Mouse (Mus musculus) stomach, embryonic 16.5 days (tissue): ENCODE results near the gene Polr3e. TPM values are rescaled to one million over a fixed set of nuclear protein-coding genes. Genes with fewer than 3 reads are reported as not detected.
A peak's percentile ranks its signal among the peaks of the same experiment; 100 is the strongest.

Experiments
- ATAC-seq: fragments of 200-750 bp; cut with Nextera tagmentation; 2 replicates; pipeline ENCODE4 v1.8.0; 2017; ENCODE audit warnings: moderate number of reproducible peaks, moderate TSS enrichment; ENCODE audit not compliant: insufficient read depth, low FRiP score
- H3K27ac ChIP-seq: fragments of 300-500 bp; sonication (generic); 2 replicates; pipeline ENCODE4 v1.5.1; 2014; ENCODE audit warnings: low read length
- H3K27me3 ChIP-seq: fragments of 300-500 bp; sonication (generic); 2 replicates; pipeline ENCODE4 v1.6.1; 2014; ENCODE audit warnings: low read length, control low read depth, mixed read lengths; ENCODE audit not compliant: control insufficient read depth, insufficient read depth
- H3K36me3 ChIP-seq: fragments of 300-500 bp; sonication (generic); 2 replicates; pipeline ENCODE4 v1.6.1; 2014; ENCODE audit warnings: low read length; ENCODE audit not compliant: control insufficient read depth, insufficient read depth
- H3K4me1 ChIP-seq: fragments of 300-500 bp; sonication (generic); 2 replicates; pipeline ENCODE4 v1.6.1; 2014; ENCODE audit warnings: low read length, control low read depth, mixed read lengths; ENCODE audit not compliant: control insufficient read depth, insufficient read depth
- H3K4me2 ChIP-seq: fragments of 300-500 bp; sonication (generic); 2 replicates; pipeline ENCODE4 v1.6.1; 2014; ENCODE audit warnings: low read depth, low read length, mixed read lengths
- H3K4me3 ChIP-seq: fragments of 300-500 bp; sonication (generic); replicated peaks from 2 replicates; pipeline ENCODE4 v1.5.1; 2014; ENCODE audit warnings: mild to moderate bottlenecking, low read length
- H3K9ac ChIP-seq: fragments of 300-500 bp; sonication (generic); 2 replicates; pipeline ENCODE4 v1.6.1; 2014; ENCODE audit warnings: low read length
- H3K9me3 ChIP-seq: fragments of 300-500 bp; sonication (generic); replicated peaks from 2 replicates; pipeline ENCODE4 v1.6.1; 2016; ENCODE audit warnings: low read length, control low read depth; ENCODE audit not compliant: control insufficient read depth
- WGBS: fragments of 180-500 bp; shearing (Covaris S2); extraction: QIAGEN DNeasy Blood & Tissue Kit; methylation state at CpG from one replicate; pipeline ENCODE4 v1.1.7; 2014; 5-methylcytosine and 5-hydroxymethylcytosine counted together
- polyA plus RNA-seq: library from polyadenylated mRNA; unstranded; fragments of >200 nt; fragmentation: Nextera tagmentation; extraction: Ambion mirVana; gene quantifications from 2 replicates; pipeline ENCODE4 v1.2.1, GENCODE M21; 2015

The Polr3e gene
- 33.8 and 34.0 TPM in 2 replicates for polyA plus RNA-seq

DNA sequence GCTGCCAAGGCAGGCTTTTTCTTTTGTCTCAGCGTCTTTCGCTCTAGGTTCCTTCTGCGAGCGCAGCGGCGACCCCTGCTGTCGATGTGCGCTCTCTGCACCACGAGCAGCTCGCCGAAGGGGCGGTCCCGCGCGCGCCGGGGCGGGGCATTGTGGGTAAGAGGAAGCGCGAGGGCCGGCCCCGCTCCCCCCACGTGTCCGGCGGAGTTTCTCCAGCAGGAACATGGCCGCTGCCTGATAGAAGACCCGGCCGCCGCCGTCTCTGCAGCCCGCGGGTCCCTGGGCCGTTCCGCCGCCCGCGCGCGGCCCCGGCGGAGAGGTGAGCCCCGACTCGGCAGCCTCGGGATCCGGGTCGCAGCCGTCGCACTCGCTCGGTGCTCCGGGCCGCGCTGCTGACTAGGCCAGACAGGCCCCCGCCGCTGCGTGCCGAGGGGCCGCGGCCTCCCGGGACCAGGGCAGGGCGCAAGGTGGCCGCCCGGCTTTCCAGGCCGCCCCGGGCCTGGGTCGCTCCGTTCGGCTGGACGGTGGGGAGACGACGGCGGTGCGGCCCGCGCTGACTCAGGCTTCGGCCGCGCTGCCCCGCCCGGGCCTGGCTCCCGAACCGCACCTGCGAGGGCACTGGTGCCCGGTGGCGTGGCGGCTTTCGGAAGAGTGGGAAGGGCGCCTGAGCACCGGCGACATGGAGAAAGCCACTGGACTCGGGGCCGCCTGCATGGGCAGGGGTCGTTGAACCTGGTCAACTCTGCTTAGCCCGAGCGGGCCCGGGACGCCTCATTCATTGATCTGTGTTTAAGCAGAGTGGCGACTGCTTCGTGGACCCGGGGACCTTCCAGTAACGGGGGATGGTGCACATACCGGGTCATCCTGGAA lies at the start of gene Polr3e:
Gene Polr3e (plus strand): TSS at position 153 of the 870 bp plus-strand sequence.
- Histone ChIP-seq H3K27ac (peak within 1 kb of the TSS; percentile 90), H3K9me3 (no peaks in the 10 kb centered on the region), H3K4me3 (peak within 1 kb of the TSS; percentile 92), H3K9ac (peak within 1 kb of the TSS; percentile 98), H3K36me3 (no peaks in the 10 kb centered on the region), H3K4me2 (peak within 1 kb of the TSS; percentile 73), H3K27me3 (no peaks in the 10 kb centered on the region), H3K4me1 (peaks cover 7% of the 10 kb centered on the region)
- WGBS: under 1% methylated on average over 102 of the region's 102 CpGs
- peak; percentile 95 for ATAC-seq

DNA sequence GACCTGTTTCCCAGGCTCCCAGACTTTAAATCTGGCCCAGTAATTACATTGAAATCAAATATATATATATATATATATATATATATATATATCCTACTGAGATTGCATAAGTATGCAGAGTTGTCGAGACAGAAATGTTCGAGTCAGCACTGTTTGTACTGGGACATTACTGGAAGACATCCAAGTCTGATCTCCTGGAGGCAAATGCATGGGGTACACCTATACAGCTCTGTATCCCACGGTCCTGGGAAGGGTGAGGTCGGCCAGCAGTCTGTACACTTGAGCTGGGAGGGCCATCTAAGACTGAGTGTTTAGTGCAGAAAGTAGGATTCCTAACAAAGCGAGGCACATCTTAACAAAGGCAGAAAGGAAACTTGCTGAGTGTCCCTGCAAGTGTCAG lies 47.7 kb upstream of the Polr3e start:
- peak; percentile 61 for ATAC-seq
- WGBS: 17% methylated on average over 5 of the region's 5 CpGs
- Histone ChIP-seq H3K9me3 (no peaks in the 10 kb centered on the region), H3K27ac (peak overlapping the region; percentile 87), H3K4me2 (peak overlapping the region; percentile 31), H3K27me3 (no peaks in the 10 kb centered on the region), H3K9ac (peak overlapping the region; percentile 57; the same call in 1 of the 2 replicates), H3K4me1 (peaks cover 67% of the 10 kb centered on the region), H3K4me3 (no peak overlapping the region; the same call in 1 of the 2 replicates), H3K36me3 (peaks cover 3% of the 10 kb centered on the region; the same call in 1 of the 2 replicates)

DNA sequence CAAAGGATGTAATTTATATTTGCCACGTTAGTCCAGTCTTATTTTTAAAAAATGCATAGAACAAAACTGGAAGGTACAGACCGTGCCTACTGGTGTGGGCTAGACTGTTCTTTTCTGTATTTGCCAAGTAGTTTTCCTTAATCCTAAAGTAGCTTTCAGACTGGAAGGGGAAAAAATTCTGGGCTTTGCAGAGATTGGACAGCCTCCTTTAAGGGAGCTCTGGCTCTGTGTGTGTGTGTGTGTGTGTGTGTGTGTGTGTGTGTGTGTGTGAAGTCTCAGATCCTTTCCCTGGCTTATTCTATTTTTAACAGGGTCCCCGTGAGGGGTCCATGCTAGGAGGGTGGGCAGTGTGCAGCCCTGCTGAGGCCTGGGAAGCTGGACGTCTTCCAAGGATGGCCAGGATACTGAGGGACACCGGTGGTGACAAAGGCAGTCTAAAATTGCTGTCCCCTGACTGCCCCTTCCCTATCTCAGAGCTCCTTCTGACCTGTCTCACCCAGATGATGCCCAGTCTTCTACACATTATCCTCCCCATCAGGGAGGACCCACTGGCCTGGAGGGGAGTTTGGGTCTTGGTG lies 47.0 kb upstream of the Polr3e start:
- Histone ChIP-seq H3K4me1 (peaks cover 65% of the 10 kb centered on the region), H3K4me2 (peak overlapping the region; percentile 31; the same call in 1 of the 2 replicates), H3K9ac (peak overlapping the region; percentile 57; the same call in 1 of the 2 replicates), H3K27ac (peak overlapping the region; percentile 87), H3K36me3 (peaks cover 3% of the 10 kb centered on the region; the same call in 1 of the 2 replicates), H3K27me3 (no peaks in the 10 kb centered on the region), H3K4me3 (no peak overlapping the region), H3K9me3 (no peaks in the 10 kb centered on the region)
- WGBS: 60% methylated on average over 5 of the region's 5 CpGs
- no peak for ATAC-seq

DNA sequence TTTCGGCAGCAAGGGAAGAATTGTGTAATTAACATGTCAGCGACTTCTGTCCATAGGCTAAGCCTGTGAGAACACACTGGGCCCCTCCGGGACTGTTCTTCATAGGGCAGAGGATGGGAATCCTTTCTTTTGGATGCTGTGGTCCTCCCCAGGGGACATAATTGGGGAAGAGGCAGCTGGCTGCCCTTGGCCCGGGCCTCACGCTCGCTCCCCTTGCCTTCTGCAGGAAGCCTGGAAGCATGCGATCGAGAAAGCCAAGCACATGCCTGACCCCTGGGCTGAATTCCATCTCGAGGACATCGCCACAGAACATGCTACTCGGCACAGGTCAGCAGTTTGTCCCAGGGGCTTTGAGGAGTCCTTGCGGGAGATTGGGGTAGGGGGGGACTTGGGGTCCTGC lies 44.5 kb upstream of the Polr3e start:
- no peak for ATAC-seq
- H3K27ac ChIP-seq: peak overlapping the region; percentile 14; the same call in 1 of the 2 replicates

DNA sequence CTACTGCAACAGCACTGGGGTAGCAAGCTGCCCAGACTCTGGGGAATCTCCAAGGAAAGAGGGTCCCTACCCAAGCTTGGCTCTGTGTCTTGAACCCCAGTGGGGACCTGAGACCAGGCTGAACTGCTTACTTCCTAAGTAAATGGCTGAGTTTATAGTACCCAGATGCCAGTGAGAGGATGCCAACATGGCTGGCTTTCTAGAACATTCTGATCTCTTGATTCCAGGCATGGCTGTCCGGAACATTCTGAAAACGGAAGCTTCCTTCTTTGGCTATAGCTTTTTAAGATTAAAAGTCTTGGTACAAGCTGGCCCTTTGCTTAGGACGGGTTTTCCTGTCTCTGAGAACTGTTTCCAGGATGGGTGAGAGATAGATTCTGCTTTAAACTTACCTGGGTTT lies 43.5 kb upstream of the Polr3e start:
- H3K27me3 ChIP-seq: no peaks in the 10 kb centered on the region
- peaks cover 3% of the 10 kb centered on the region; the same call in 1 of the 2 replicates for H3K36me3 ChIP-seq
- peaks cover 38% of the 10 kb centered on the region for H3K4me1 ChIP-seq
- H3K9ac ChIP-seq: no peak overlapping the region
- 95% methylated on average over 3 of the region's 3 CpGs for WGBS
- no peaks in the 10 kb centered on the region for H3K9me3 ChIP-seq
- ATAC-seq: no peak
- peak overlapping the region; percentile 91 for H3K27ac ChIP-seq
- H3K4me3 ChIP-seq: no peak overlapping the region
- H3K4me2 ChIP-seq: no peak overlapping the region

More for the DNA sequence above, 44.5 kb upstream of the Polr3e start:
- WGBS: 75% methylated on average over 12 of the region's 12 CpGs
- no peaks in the 10 kb centered on the region for H3K27me3 ChIP-seq
- H3K9ac ChIP-seq: no peak overlapping the region
- H3K9me3 ChIP-seq: no peaks in the 10 kb centered on the region
- H3K4me2 ChIP-seq: no peak overlapping the region
- peaks cover 43% of the 10 kb centered on the region for H3K4me1 ChIP-seq
- no peak overlapping the region for H3K4me3 ChIP-seq
- peaks cover 3% of the 10 kb centered on the region; the same call in 1 of the 2 replicates for H3K36me3 ChIP-seq

DNA sequence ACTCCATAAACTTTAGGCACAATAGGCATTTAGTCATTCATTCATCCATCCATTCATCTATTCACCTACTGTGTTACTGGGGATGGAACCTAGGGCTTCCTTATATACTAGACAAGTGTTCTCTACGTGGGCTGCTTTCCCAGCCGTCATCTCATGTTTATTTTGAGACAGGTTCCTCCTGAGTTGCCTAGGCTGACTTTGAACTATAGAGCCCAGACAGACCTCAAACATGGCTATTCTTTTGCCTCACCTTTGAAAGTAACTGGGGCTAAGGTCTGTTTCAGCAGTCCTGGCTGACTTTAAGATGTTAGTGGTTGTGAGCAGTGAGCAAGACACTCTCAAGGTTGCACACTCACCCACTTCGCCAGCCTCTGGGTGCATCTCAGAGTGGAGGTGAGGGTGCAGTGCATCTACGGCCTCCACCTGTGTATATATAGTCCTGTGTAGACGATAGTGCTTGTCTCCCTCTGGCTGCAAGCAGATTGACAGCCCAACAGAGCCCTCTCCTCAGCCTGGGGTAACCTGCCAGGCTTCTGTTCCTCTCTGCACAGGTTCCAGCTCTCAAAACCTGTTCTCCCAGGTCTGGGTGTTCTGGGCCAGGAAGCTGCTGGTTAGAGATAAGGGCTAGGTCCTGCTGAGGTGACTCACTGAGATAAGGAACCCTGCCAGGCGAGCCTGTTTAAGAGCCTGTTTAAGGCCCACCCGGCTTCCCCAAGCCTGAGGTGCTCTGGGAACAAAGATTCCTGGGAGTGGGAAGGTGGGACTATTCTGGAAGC lies 42.6 kb upstream of the Polr3e start:
- peaks cover 4% of the 10 kb centered on the region for H3K36me3 ChIP-seq
- H3K9me3 ChIP-seq: no peaks in the 10 kb centered on the region
- ATAC-seq: peak; percentile 93
- 43% methylated on average over 7 of the region's 7 CpGs for WGBS
- peaks cover 29% of the 10 kb centered on the region for H3K4me1 ChIP-seq
- no peak overlapping the region for H3K4me3 ChIP-seq
- H3K9ac ChIP-seq: peak overlapping the region; percentile 3; the same call in 1 of the 2 replicates
- H3K27me3 ChIP-seq: no peaks in the 10 kb centered on the region
- peak overlapping the region; percentile 3; the same call in 1 of the 2 replicates for H3K4me2 ChIP-seq
- peak overlapping the region; percentile 91 for H3K27ac ChIP-seq

DNA sequence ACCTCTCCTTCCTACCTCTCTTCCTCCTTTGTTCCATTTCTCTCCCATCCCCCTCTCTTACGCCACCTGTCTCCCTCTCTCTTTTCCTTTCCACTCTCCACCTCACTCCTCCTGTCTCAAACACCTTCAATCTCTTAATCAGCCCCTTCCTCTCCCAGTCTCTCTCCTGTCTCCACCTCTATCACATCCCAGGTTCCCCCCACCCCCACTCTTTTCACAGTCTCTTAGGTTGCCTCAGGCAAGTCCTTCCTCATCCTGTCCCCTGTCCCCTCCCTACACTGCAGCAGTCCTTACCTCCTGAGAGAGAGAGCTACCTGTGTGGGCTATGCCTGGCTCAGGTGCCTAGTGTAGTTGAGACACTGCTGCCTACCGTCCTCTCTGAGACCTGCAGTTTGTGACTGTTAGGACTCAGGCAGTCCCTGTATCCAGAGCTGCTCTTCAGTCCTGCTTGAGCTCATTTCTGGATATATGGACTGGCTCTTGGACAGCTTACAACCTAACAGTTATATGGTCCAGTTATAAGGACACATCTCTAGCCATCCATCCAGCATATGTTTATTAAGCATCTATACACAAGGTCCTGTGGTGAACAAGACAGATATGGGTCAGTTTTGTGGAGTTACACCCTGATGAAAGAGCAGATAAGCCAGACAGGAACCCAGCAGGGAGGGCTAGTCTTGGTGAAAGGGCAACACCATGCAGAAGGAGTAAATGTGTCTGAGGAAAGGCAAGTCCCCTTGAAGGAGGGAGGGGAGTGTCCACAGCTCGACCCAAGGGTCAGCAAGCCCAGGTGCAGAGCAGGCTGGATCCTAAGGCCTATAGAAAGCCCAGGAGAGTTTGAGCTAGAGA lies 41.8 kb upstream of the Polr3e start:
- Histone ChIP-seq H3K27me3 (no peaks in the 10 kb centered on the region), H3K4me1 (peaks cover 21% of the 10 kb centered on the region), H3K9me3 (no peaks in the 10 kb centered on the region), H3K9ac (no peak overlapping the region; the same call in 1 of the 2 replicates), H3K27ac (peak overlapping the region; percentile 91), H3K4me3 (no peak overlapping the region), H3K36me3 (peaks cover 11% of the 10 kb centered on the region), H3K4me2 (no peak overlapping the region)
- peak; percentile 67 for ATAC-seq
- 53% methylated on average over 3 of the region's 3 CpGs for WGBS

DNA sequence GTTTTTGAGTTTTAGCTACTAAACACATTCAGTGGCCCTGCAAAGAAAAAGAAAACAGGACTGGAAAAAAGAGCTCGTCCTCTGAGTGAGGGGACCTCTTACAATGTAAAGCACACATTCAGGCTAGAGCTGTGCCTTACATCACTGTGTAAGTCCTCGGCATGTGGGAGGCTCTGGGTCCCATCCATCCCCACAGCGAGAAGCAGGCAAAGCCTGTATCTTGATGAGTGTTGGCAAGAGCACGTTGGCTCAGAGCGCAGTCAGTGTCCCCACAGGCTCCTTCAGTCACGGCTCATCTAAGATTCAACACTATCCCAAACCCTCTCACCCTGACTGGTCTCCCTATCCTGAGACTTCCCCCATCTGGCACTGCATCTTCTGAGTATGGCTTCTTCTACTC lies 39.3 kb upstream of the Polr3e start:
- Histone ChIP-seq H3K4me3 (no peak overlapping the region), H3K9ac (no peak overlapping the region), H3K9me3 (no peaks in the 10 kb centered on the region), H3K4me2 (no peak overlapping the region), H3K36me3 (peaks cover 8% of the 10 kb centered on the region), H3K4me1 (peaks cover 12% of the 10 kb centered on the region; the same call in 1 of the 2 replicates), H3K27me3 (no peaks in the 10 kb centered on the region), H3K27ac (no peak overlapping the region)
- WGBS: 81% methylated on average over 6 of the region's 6 CpGs
- no peak for ATAC-seq
